Mouse (Mus musculus) kidney, embryonic 16.5 days (tissue): ENCODE measurements around the gene Nxpe4. TPM values are rescaled to one million over a fixed set of nuclear protein-coding genes. Genes with fewer than 3 reads are reported as not detected.

ENCODE experiments used
- ATAC-seq: fragments of 200-750 bp; cut with Nextera tagmentation; 2 replicates; pipeline ENCODE4 v1.8.0; 2017; ENCODE audit warnings: moderate TSS enrichment; ENCODE audit not compliant: low FRiP score, low TSS enrichment
- H3K27ac ChIP-seq: fragments of 300-500 bp; sonication (generic); 2 replicates; pipeline ENCODE4 v1.5.1; 2014; ENCODE audit warnings: low read length
- H3K27me3 ChIP-seq: fragments of 300-500 bp; sonication (generic); 2 replicates; pipeline ENCODE4 v1.6.1; 2014; ENCODE audit warnings: low read length, control low read depth, mixed read lengths; ENCODE audit not compliant: insufficient read depth
- H3K36me3 ChIP-seq: fragments of 300-500 bp; sonication (generic); 2 replicates; pipeline ENCODE4 v1.6.1; 2014; ENCODE audit warnings: low read length, control low read depth, mixed read lengths; ENCODE audit not compliant: insufficient read depth
- H3K4me1 ChIP-seq: fragments of 300-500 bp; sonication (generic); 2 replicates; pipeline ENCODE4 v1.6.1; 2014; ENCODE audit warnings: low read length, control low read depth, mixed read lengths; ENCODE audit not compliant: insufficient read depth
- H3K4me2 ChIP-seq: fragments of 300-500 bp; sonication (generic); replicated peaks from 2 replicates; pipeline ENCODE4 v1.6.1; 2014; ENCODE audit warnings: low read depth, low read length
- H3K4me3 ChIP-seq: fragments of 300-500 bp; sonication (generic); 2 replicates; pipeline ENCODE4 v1.5.1; 2014; ENCODE audit warnings: mild to moderate bottlenecking, low read length
- H3K9ac ChIP-seq: fragments of 300-500 bp; sonication (generic); replicated peaks from 2 replicates; pipeline ENCODE4 v1.6.1; 2014; ENCODE audit warnings: low read length
- H3K9me3 ChIP-seq: fragments of 300-500 bp; sonication (generic); 2 replicates; pipeline ENCODE4 v1.6.1; 2016; ENCODE audit warnings: low read length, control low read depth
- WGBS: fragments of 180-500 bp; shearing (Covaris S2); extraction: QIAGEN DNeasy Blood & Tissue Kit; methylation state at CpG from one replicate; pipeline ENCODE4 v1.1.7; 2014; 5-methylcytosine and 5-hydroxymethylcytosine counted together
- polyA plus RNA-seq: library from polyadenylated mRNA; unstranded; fragments of >200 nt; fragmentation: Nextera tagmentation; extraction: Ambion mirVana; gene quantifications from 2 replicates; pipeline ENCODE4 v1.2.1, GENCODE M21; 2015

Gene Nxpe4
- polyA plus RNA-seq, 1 experiment from 2014 or later = 8.1 TPM

DNA sequence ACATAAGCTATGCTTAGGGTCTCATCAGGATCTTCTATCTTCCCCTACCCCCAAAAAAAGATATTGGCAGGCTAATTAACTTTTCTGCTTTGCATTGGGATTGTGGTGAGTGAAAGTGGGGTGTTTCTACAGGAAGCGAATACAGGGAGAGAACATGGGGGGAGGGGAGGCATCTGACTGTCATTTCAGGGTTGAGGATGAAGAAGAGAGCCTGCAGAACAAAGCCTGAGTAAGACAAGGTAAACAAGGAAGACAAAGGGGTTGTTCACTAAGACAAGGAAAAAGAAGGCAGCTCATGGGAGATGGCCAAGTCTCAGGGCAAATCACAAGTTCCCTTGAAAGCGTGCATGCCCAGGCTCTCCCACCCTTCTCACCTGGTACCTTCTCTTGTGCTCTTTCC lies 256.6 kb downstream of the Nxpe4 start:
- H3K27me3 ChIP-seq = no peaks in the 10 kb centered on the region
- H3K4me1 ChIP-seq = no peaks in the 10 kb centered on the region
- ATAC-seq = no peak
- H3K36me3 ChIP-seq = no peaks in the 10 kb centered on the region
- no peak overlapping the region for H3K4me2 ChIP-seq
- H3K4me3 ChIP-seq = no peak overlapping the region
- H3K9ac ChIP-seq = no peak overlapping the region
- WGBS = 86% methylated on average over 2 of the region's 2 CpGs
- no peak overlapping the region for H3K27ac ChIP-seq
- no peaks in the 10 kb centered on the region for H3K9me3 ChIP-seq

- WGBS = 73% methylated on average over 8 of the region's 8 CpGs
- H3K27me3 ChIP-seq = no peaks in the 10 kb centered on the region
- no peaks in the 10 kb centered on the region for H3K4me1 ChIP-seq
- no peak overlapping the region for H3K27ac ChIP-seq
- no peak overlapping the region for H3K4me2 ChIP-seq
- no peaks in the 10 kb centered on the region for H3K36me3 ChIP-seq
- no peak overlapping the region for H3K9ac ChIP-seq
- no peaks in the 10 kb centered on the region for H3K9me3 ChIP-seq
- no peak overlapping the region for H3K4me3 ChIP-seq
- ATAC-seq = no peak
These were observed 257.0 kb downstream of the Nxpe4 start for GRCm38 (mm10) chr9:48418829-48419228.

DNA sequence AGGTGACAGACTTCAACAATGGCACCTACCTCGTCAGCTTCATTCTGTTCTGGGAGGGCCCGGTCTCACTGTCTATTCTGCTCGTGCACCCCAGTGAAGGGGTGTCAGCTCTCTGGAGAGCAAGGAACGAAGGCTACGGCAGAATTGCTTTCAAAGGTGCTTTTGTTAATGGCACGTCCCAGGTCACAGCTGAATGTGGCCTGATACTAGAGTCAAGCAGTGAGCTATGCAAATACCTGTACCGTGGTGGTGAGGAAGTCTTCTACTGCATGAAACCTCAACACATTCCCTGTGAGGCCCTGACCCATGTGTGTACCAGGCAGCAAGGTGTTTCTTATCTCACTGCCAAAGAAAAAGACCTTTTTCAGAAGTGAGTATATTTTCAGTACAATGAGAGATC lies 258.6 kb downstream of the Nxpe4 start:
- H3K4me3 ChIP-seq = no peak overlapping the region
- H3K4me2 ChIP-seq = no peak overlapping the region
- no peak overlapping the region for H3K9ac ChIP-seq
- no peaks in the 10 kb centered on the region for H3K27me3 ChIP-seq
- no peak overlapping the region for H3K27ac ChIP-seq
- no peaks in the 10 kb centered on the region for H3K4me1 ChIP-seq
- no peaks in the 10 kb centered on the region for H3K9me3 ChIP-seq
- H3K36me3 ChIP-seq = no peaks in the 10 kb centered on the region
- ATAC-seq = no peak
- 86% methylated on average over 7 of the region's 7 CpGs for WGBS

- H3K27me3 ChIP-seq = no peaks in the 10 kb centered on the region
- 57% methylated on average over 2 of the region's 2 CpGs for WGBS
- H3K9me3 ChIP-seq = no peaks in the 10 kb centered on the region
- no peaks in the 10 kb centered on the region for H3K4me1 ChIP-seq
- ATAC-seq = no peak
- H3K9ac ChIP-seq = no peak overlapping the region
- no peak overlapping the region for H3K4me3 ChIP-seq
- H3K27ac ChIP-seq = no peak overlapping the region
- no peaks in the 10 kb centered on the region for H3K36me3 ChIP-seq
- H3K4me2 ChIP-seq = no peak overlapping the region
These were observed 259.2 kb downstream of the Nxpe4 start for GRCm38 (mm10) chr9:48421029-48421428.

DNA sequence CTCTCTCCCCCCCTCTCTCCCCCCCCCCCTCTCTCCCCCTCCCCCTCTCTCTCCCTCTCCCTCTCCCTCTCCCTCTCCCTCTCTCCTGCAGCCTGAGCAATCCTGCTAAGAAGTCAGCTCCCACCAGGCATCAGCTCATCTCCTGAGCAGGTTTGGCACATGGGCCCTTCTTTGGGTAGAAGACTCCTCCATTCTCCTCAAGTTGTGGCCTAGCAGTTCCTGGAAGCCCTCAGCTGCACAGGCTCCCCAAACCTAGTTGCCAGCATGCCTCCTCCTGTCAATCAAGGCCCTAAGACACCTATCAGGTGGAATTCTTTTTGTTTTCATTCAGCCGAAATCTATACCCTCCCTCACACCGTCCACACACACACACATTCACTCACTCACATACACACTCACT lies 259.7 kb downstream of the Nxpe4 start:
- H3K4me2 ChIP-seq = no peak overlapping the region
- H3K9me3 ChIP-seq = no peaks in the 10 kb centered on the region
- no peak overlapping the region for H3K4me3 ChIP-seq
- no peak overlapping the region for H3K27ac ChIP-seq
- no peaks in the 10 kb centered on the region for H3K36me3 ChIP-seq
- H3K4me1 ChIP-seq = no peaks in the 10 kb centered on the region
- WGBS = 64% methylated on average over 2 of the region's 2 CpGs
- H3K9ac ChIP-seq = no peak overlapping the region
- ATAC-seq = no peak
- no peaks in the 10 kb centered on the region for H3K27me3 ChIP-seq

GRCm38 (mm10) chr9:48422382-48422781 lies 260.6 kb downstream of the Nxpe4 start:
- Histone ChIP-seq H3K27ac (no peak overlapping the region), H3K36me3 (no peaks in the 10 kb centered on the region), H3K4me3 (no peak overlapping the region), H3K4me1 (no peaks in the 10 kb centered on the region), H3K27me3 (no peaks in the 10 kb centered on the region), H3K9ac (no peak overlapping the region), H3K4me2 (no peak overlapping the region), H3K9me3 (no peaks in the 10 kb centered on the region)
- ATAC-seq = no peak
- WGBS = 82% methylated on average over 8 of the region's 8 CpGs

- no peak for ATAC-seq
- WGBS = 41% methylated on average over 1 of the region's 1 CpGs
- Histone ChIP-seq H3K9ac (no peak overlapping the region), H3K36me3 (no peaks in the 10 kb centered on the region), H3K9me3 (no peaks in the 10 kb centered on the region), H3K4me3 (no peak overlapping the region), H3K4me2 (no peak overlapping the region), H3K27me3 (no peaks in the 10 kb centered on the region), H3K27ac (no peak overlapping the region), H3K4me1 (no peaks in the 10 kb centered on the region)
These were observed 261.4 kb downstream of the Nxpe4 start for GRCm38 (mm10) chr9:48423256-48423655.

DNA sequence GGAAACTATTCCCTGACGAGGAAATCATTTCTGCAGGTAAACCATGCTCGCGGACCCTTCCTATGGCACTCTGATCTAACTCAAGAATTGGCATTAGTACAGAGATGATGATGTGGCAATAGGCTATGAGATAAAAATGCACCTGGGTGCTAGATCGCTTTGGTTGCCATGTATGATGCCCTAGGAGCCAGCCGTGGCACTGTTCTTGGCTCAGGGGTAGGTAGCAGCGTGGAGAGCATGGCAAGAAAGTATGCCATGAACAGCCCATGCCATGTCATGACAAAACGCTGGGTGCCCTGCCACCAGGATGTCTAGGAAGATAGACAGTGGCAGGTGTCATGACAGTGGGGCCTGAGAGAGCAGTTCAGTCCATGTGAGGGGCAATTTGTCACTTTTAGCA lies 265.4 kb downstream of the Nxpe4 start:
- H3K9ac ChIP-seq = no peak overlapping the region
- 87% methylated on average over 7 of the region's 7 CpGs for WGBS

DNA sequence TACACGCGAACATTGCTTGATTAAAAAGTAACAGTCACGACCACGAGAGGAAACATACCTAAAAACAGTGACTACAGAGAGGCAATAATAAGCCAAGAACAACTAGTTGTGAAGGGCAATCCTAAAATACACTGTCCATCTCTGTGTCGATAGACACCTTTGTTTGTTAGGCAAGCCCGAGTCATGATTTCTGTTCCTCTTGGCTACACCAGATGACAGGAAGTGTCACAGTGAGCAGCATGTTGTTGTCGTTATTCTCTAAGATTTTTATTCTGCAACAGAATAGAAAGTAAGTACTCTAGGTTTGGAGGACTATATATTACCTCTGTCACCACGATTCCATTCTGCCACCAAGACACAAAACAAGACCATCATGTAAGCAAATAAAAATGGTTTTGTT lies 270.6 kb downstream of the Nxpe4 start:
- Histone ChIP-seq H3K9me3 (no peaks in the 10 kb centered on the region), H3K27me3 (no peaks in the 10 kb centered on the region), H3K4me1 (no peaks in the 10 kb centered on the region), H3K27ac (no peak overlapping the region), H3K4me2 (no peak overlapping the region), H3K4me3 (no peak overlapping the region), H3K9ac (no peak overlapping the region), H3K36me3 (no peaks in the 10 kb centered on the region)
- no peak for ATAC-seq
- 78% methylated on average over 8 of the region's 8 CpGs for WGBS

More for the DNA sequence above, 265.4 kb downstream of the Nxpe4 start:
- H3K4me3 ChIP-seq = no peak overlapping the region
- ATAC-seq = no peak
- H3K4me2 ChIP-seq = no peak overlapping the region
- no peaks in the 10 kb centered on the region for H3K36me3 ChIP-seq
- H3K27me3 ChIP-seq = no peaks in the 10 kb centered on the region
- H3K27ac ChIP-seq = no peak overlapping the region
- no peaks in the 10 kb centered on the region for H3K4me1 ChIP-seq
- no peaks in the 10 kb centered on the region for H3K9me3 ChIP-seq

DNA sequence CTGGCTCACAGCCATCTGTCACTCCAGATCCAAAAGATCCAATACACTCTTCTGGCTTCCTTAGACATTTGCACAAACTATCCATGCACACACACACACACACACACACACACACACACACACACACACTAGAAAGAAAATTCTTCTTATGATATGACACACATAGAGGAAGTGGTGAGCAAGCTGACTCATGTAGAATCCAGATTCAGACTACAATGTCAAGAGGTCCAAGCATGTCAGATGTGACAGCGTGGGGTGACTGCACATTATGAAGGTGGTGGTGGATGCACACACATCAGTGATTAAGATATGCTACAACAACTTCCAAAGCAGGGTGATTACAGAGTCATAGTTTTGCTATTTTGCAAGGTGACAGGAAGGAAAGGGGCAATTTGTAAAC lies 282.1 kb downstream of the Nxpe4 start:
- Histone ChIP-seq H3K27me3 (no peaks in the 10 kb centered on the region), H3K27ac (no peak overlapping the region), H3K9me3 (no peaks in the 10 kb centered on the region), H3K4me1 (no peaks in the 10 kb centered on the region), H3K36me3 (no peaks in the 10 kb centered on the region), H3K4me2 (no peak overlapping the region), H3K4me3 (no peak overlapping the region), H3K9ac (no peak overlapping the region)
- 88% methylated on average over 1 of the region's 1 CpGs for WGBS
- no peak for ATAC-seq

DNA sequence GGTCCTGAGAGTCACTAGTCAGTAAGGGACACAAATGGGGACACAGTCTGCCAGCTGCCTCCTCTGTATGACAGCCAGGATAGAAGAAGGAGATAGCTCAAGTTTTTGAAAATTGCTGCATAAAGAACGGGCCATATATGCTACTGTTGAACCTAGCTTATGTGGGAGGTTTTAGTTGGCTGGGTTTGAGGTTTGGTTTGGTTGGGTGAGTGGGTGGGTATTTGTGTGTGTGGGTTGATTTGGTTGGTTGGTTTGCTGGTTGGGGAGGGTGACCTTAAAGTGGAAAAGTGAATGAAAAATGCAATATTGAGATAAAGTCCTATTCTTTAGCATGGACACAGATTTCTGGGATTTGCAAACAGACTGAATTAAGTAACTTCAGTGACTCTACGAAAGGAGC lies 283.0 kb downstream of the Nxpe4 start:
- Histone ChIP-seq H3K36me3 (no peaks in the 10 kb centered on the region), H3K4me2 (no peak overlapping the region), H3K27ac (no peak overlapping the region), H3K9me3 (no peaks in the 10 kb centered on the region), H3K4me1 (no peaks in the 10 kb centered on the region), H3K4me3 (no peak overlapping the region), H3K27me3 (no peaks in the 10 kb centered on the region), H3K9ac (no peak overlapping the region)
- ATAC-seq = no peak
- WGBS = 50% methylated on average over 2 of the region's 2 CpGs
